Mouse (Mus musculus) midbrain, embryonic 12.5 days (tissue): ENCODE results near the gene Zswim3. TPM values are rescaled to one million over a fixed set of nuclear protein-coding genes. Genes with fewer than 3 reads are reported as not detected.

Experiments used
- ATAC-seq: fragments of 200-750 bp; cut with Nextera tagmentation; 2 replicates; pipeline ENCODE4 v1.8.0; 2017; ENCODE audit warnings: low read depth, moderate TSS enrichment, moderate library complexity; ENCODE audit not compliant: low FRiP score
- H3K27ac ChIP-seq: fragments of 300-500 bp; sonication (generic); replicated peaks from 2 replicates; pipeline ENCODE4 v1.5.1; 2016; ENCODE audit warnings: mild to moderate bottlenecking
- H3K27me3 ChIP-seq: fragments of 300-500 bp; sonication (generic); 2 replicates; pipeline ENCODE4 v1.6.1; 2016; ENCODE audit warnings: mild to moderate bottlenecking
- H3K36me3 ChIP-seq: fragments of 300-500 bp; sonication (generic); 2 replicates; pipeline ENCODE4 v1.6.1; 2016
- H3K4me1 ChIP-seq: fragments of 300-500 bp; sonication (generic); 2 replicates; pipeline ENCODE4 v1.6.1; 2016
- H3K4me2 ChIP-seq: fragments of 300-500 bp; sonication (generic); replicated peaks from 2 replicates; pipeline ENCODE4 v1.6.1; 2016; ENCODE audit warnings: mild to moderate bottlenecking, moderate library complexity
- H3K4me3 ChIP-seq: fragments of 300-500 bp; sonication (generic); 2 replicates; pipeline ENCODE4 v1.5.1; 2016; ENCODE audit warnings: mild to moderate bottlenecking
- H3K9ac ChIP-seq: fragments of 300-500 bp; sonication (generic); replicated peaks from 2 replicates; pipeline ENCODE4 v1.6.1; 2016; ENCODE audit warnings: mild to moderate bottlenecking, moderate library complexity
- H3K9me3 ChIP-seq: fragments of 300-500 bp; sonication (generic); 2 replicates; pipeline ENCODE4 v1.6.1; 2016; ENCODE audit warnings: mild to moderate bottlenecking
- WGBS: fragments of 180-500 bp; shearing (Covaris S2); methylation state at CpG from one replicate; pipeline ENCODE4 v1.1.7; 2016; 5-methylcytosine and 5-hydroxymethylcytosine counted together
- polyA plus RNA-seq: library from polyadenylated mRNA; unstranded; fragments of >200 nt; fragmentation: Nextera tagmentation; extraction: Ambion mirVana; gene quantifications from 2 replicates; pipeline ENCODE4 v1.2.1, GENCODE M21; 2016

The Zswim3 gene
- polyA plus RNA-seq, 1 experiment from 2014 or later = 12.1 TPM

DNA sequence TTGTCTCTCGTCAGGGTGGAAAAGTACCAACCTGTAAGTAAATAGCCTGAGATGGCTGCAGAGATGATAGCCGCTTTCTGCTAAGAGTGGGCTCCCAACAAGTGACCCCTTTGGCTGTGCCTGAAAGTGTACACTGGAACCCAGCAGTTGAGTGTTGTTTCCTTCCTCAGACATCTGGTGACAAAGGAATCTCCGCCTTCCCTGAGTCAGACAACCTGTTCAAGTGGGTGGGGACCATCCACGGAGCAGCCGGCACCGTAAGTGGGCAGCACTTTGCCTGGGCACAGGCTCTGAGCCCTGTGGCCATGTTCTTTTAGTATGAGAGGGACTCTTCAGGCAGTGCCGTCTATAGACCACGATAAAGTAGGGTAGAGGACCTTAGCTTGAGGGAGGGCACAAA is 33.8 kb upstream of the Zswim3 start:
- H3K4me2 ChIP-seq = peak overlapping the region; percentile 94
- WGBS = 85% methylated on average over 8 of the region's 8 CpGs
- no peak overlapping the region for H3K27ac ChIP-seq

DNA sequence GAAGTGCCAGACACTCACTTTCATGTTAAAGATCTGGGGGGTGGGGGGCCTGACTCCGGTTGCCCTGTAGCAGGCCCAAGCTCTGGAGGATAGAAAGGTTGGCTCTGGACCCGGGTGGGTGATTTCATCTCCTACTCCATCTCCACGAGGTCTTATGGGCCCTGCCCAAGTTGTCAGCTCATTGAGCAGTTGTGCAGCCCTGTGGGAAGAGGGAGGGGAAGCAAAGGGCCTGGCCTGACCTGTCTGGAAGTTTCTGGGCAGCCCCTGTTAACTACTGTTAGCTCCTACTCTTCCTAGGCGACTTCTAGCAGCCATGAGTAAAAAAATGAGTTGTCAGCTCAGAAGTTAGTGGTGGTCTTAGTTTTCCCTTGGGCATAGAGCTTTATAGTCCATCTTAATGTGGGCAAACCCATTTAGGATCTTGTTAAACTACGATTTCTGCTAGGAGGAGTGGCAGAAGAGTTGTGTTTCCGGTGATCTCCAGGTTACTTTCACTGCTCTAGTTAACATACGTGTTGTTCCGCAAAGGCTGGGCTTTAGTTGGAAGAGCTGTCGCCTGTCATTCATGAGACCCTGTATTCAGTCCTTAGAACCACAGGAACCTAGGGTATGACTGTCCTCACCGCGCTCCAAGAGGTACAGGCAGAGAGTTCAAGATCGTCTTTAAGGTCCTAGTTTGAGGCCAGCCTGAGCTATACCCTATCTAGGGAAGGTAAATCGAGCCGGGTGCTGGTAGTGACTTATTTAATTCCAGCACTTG is 31.5 kb upstream of the Zswim3 start:
- H3K4me1 ChIP-seq = peaks cover 25% of the 10 kb centered on the region
- H3K4me2 ChIP-seq = no peak overlapping the region
- H3K9me3 ChIP-seq = no peaks in the 10 kb centered on the region
- H3K27me3 ChIP-seq = 0 out of 2 replicates have a peak, but pooled peaks cover 4% of the 10 kb centered on the region
- no peak overlapping the region for H3K9ac ChIP-seq
- H3K27ac ChIP-seq = no peak overlapping the region; the same call in 1 of the 2 replicates
- no peak for ATAC-seq
- H3K4me3 ChIP-seq = 0 out of 2 replicates have a peak overlapping the region, but pooled peaks have one; percentile 4
- WGBS = 79% methylated on average over 14 of the region's 14 CpGs
- H3K36me3 ChIP-seq = peaks cover 16% of the 10 kb centered on the region

More for the DNA sequence above, 33.8 kb upstream of the Zswim3 start:
- Histone ChIP-seq H3K9ac (peak overlapping the region; percentile 76), H3K4me1 (peaks cover 25% of the 10 kb centered on the region), H3K27me3 (no peaks in the 10 kb centered on the region), H3K36me3 (peaks cover 38% of the 10 kb centered on the region), H3K4me3 (peak overlapping the region; percentile 94), H3K9me3 (no peaks in the 10 kb centered on the region)
- ATAC-seq = no peak

DNA sequence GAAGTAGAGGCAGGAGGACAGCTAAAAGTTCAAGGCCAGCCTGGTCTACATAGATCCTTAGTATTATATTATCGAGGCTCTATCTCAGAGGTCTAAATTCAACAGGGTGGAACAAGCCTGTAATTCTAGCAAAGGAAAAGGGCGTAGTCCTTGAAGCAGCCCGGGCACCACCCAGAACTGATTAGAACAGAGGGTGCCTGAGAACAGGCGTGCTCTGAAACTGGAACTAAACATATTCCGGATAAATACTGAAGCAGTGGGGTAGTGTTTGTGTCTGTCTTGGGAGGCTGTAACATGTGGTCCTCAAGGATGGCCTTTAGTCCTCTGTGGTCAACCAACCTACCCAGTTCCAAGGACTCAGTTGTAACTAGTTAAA is 30.9 kb upstream of the Zswim3 start:
- Histone ChIP-seq H3K27ac (no peak overlapping the region), H3K36me3 (peaks cover 16% of the 10 kb centered on the region), H3K4me1 (peaks cover 25% of the 10 kb centered on the region), H3K9ac (no peak overlapping the region), H3K9me3 (no peaks in the 10 kb centered on the region), H3K4me3 (no peak overlapping the region), H3K4me2 (no peak overlapping the region), H3K27me3 (0 out of 2 replicates have a peak, but pooled peaks cover 4% of the 10 kb centered on the region)
- no peak for ATAC-seq
- 87% methylated on average over 5 of the region's 5 CpGs for WGBS

DNA sequence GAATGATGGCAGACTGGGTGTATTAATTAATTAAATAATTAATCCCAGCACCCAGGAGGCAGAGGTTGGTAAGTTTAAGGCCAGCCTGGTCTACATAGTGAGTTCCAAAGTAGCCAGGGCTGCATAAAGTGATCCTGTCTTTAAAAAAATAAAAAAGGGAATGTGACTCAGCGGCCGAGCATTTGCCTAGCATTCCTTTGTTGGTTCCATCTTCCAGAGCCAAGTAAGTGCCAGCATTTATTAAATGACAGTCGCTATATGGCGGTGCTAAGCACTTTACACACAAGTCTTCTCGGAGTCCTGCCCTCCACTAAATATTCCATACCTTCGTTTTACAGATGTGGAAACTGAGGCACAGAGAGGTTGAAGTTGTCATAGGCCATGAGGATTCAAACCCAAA is 28.8 kb upstream of the Zswim3 start:
- H3K27me3 ChIP-seq = 0 out of 2 replicates have a peak, but pooled peaks cover 4% of the 10 kb centered on the region
- 91% methylated on average over 6 of the region's 6 CpGs for WGBS
- H3K4me3 ChIP-seq = no peak overlapping the region
- peaks cover 16% of the 10 kb centered on the region for H3K36me3 ChIP-seq
- H3K4me1 ChIP-seq = peaks cover 13% of the 10 kb centered on the region
- no peaks in the 10 kb centered on the region for H3K9me3 ChIP-seq
- ATAC-seq = no peak
- no peak overlapping the region for H3K9ac ChIP-seq
- no peak overlapping the region for H3K4me2 ChIP-seq
- H3K27ac ChIP-seq = no peak overlapping the region

DNA sequence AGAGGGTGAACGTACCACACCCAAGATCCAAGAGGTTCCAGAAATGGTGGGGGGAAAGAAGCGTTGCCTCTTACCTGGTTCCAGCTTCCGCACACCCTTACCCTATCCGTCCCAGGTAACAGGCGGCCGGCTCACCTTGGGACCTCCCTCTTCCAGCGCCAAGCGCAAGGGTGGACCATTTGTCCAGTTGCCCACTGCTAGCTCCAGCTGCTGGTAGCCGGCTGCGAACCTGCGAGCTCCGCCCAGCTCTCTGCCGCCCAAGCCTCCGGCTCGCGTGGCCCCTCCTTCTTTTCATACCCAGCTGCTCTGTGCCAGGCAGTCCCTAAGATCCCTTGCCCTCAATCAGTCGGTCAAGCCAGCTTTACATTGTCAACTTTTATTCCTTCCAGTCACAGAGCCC is 28.1 kb upstream of the Zswim3 start:
- Histone ChIP-seq H3K4me3 (no peak overlapping the region), H3K36me3 (peaks cover 11% of the 10 kb centered on the region), H3K9ac (no peak overlapping the region), H3K27me3 (0 out of 2 replicates have a peak, but pooled peaks cover 4% of the 10 kb centered on the region), H3K4me1 (peaks cover 6% of the 10 kb centered on the region), H3K4me2 (no peak overlapping the region), H3K9me3 (no peaks in the 10 kb centered on the region), H3K27ac (no peak overlapping the region)
- WGBS = 70% methylated on average over 17 of the region's 17 CpGs
- no peak for ATAC-seq

DNA sequence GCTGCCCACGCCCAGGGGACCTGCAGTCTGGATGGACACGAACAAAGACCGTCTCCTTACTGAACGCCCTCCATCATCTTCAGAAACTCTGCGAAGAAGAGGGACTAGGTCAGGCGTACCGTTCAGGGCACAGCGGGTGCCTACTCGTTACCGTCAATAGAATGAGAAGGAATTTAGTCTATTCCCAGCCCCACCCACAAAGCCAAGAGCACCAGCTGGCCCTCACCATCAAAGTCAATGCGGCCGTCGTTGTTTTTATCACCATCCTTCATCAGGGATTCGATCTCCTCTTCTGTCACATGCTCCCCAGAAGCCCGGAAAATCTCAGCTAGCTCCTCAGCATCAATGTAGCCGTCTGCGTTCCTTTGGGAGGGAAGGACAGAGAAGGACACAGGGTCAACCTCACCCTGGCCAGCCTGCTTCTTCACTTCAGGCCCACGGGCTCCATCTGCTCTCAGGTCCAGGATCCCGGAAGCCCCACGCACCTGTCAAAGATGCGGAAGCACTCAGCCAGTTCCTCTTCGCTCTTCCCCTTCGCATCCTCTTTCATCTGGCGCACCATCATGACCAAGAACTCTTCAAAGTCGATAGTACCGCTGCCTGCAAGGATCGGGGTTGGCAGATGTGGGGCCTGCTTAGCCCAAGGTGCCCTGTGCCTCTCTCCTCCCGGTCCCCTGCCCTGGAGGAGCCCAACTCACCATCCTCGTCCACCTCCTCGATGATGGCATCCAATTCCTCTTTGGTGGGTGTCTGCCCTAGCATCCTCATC is 27.5 kb upstream of the Zswim3 start:
- Histone ChIP-seq H3K4me2 (no peak overlapping the region), H3K4me3 (no peak overlapping the region), H3K36me3 (peaks cover 5% of the 10 kb centered on the region), H3K27me3 (0 out of 2 replicates have a peak, but pooled peaks cover 4% of the 10 kb centered on the region), H3K9me3 (no peaks in the 10 kb centered on the region), H3K27ac (no peak overlapping the region), H3K4me1 (no peaks in the 10 kb centered on the region; the same call in 1 of the 2 replicates), H3K9ac (no peak overlapping the region)
- WGBS = 85% methylated on average over 30 of the region's 30 CpGs
- no peak for ATAC-seq

DNA sequence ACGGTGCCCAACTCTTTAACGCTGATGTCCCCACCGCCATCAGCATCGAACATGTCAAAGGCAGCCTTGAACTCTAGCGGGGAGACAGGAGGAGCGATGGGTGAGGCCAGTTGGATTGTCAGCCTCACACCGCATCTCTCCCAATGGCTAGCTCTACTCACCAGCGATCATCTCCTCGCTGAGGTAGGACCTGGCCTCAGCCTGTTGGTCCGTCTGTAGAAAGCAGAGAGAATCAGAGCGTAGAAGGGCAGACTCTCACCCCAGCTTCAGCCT is 26.9 kb upstream of the Zswim3 start:
- peaks cover under 1% of the 10 kb centered on the region; the same call in 1 of the 2 replicates for H3K36me3 ChIP-seq
- H3K27me3 ChIP-seq = 0 out of 2 replicates have a peak, but pooled peaks cover 4% of the 10 kb centered on the region
- H3K27ac ChIP-seq = no peak overlapping the region
- no peak overlapping the region for H3K4me2 ChIP-seq
- 91% methylated on average over 11 of the region's 11 CpGs for WGBS
- no peak for ATAC-seq
- no peak overlapping the region for H3K4me3 ChIP-seq
- no peaks in the 10 kb centered on the region for H3K9me3 ChIP-seq
- no peak overlapping the region for H3K9ac ChIP-seq
- no peaks in the 10 kb centered on the region for H3K4me1 ChIP-seq

DNA sequence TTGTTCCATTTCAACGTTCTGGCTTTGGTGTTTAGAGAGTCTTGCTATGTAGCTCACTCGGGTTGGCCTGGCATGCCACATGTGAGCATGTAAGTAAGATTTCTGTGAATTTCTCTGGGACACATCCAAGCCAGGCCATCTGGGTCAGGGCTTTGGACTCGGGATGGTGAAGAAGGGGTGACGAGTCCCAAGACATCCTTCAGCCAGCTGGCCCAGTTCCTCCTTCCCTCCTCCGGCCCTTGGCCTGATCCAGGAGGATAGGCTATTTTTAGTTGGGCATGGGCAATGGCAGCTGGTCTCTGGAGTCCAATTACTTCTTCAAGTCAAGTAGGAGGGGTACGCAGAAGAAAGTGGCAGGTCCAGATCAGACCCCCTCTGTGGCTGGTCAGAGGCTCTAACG is 26.1 kb upstream of the Zswim3 start:
- no peaks in the 10 kb centered on the region for H3K36me3 ChIP-seq
- WGBS = 84% methylated on average over 7 of the region's 7 CpGs
- no peak overlapping the region for H3K27ac ChIP-seq
- H3K27me3 ChIP-seq = 0 out of 2 replicates have a peak, but pooled peaks cover 4% of the 10 kb centered on the region
- no peak for ATAC-seq
- H3K4me2 ChIP-seq = no peak overlapping the region
- no peaks in the 10 kb centered on the region for H3K4me1 ChIP-seq
- no peak overlapping the region for H3K4me3 ChIP-seq
- H3K9me3 ChIP-seq = no peaks in the 10 kb centered on the region
- no peak overlapping the region for H3K9ac ChIP-seq

DNA sequence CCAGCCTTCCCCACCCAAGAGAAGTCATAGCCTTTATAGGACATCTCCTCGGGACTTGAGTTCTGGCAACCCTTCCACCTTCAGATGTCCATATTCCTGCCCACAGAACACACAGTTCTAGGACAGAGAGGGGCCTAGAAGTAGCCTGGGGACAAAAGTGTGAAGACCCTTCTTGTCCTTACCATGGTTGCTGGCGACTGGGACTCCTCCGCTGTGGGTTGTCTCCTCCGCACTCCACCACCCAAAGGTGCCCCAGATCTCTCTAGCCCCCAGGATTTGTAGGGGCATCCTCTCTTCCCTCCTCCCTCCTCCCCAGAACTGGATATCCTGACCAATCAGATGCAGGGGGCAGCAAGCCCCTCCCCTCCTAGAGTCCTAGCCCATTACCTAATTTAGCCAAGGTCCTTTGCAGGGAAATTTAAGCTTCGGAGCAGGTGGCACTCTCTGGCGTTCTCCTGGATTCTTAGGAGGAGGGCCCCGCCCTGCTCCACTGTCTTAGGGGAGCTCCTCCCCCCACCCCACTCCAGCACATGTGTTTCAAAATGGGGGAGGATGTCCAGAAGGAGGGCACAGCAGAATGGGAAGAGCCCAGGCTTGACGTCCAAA is 25.3 kb upstream of the Zswim3 start, which contains the start of gene Tnnc2:
Gene Tnnc2 (minus strand): TSS at position 487 of the 606 bp plus-strand sequence.
- no peak within 1 kb of the TSS for H3K4me2 ChIP-seq
- H3K36me3 ChIP-seq = no peaks in the 10 kb centered on the region
- 0 out of 2 replicates have a peak, but pooled peaks cover 4% of the 10 kb centered on the region for H3K27me3 ChIP-seq
- no peak within 1 kb of the TSS for H3K9ac ChIP-seq
- ATAC-seq = no peak
- H3K27ac ChIP-seq = no peak within 1 kb of the TSS
- no peaks in the 10 kb centered on the region for H3K9me3 ChIP-seq
- H3K4me3 ChIP-seq = no peak within 1 kb of the TSS
- no peaks in the 10 kb centered on the region for H3K4me1 ChIP-seq
- WGBS = 76% methylated on average over 8 of the region's 8 CpGs

DNA sequence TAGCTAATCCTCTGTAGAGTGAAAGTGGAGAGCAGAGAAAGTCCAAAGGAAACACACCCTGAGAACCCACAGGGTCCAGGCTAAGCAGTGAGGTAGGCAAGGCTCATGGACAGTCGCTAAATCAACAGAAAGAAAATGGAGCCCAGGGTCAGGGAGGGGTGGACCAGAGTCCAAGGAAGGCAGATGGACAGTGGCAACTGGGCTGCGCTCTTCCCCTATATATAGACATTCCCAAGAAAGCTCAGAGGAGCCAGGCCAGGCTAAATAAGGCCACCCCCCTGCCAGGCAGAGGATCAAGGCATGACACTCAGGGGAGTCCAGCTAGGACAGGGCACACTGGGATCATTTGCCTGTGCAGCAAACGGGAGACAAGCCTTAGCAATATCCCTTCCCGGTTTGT is 23.0 kb upstream of the Zswim3 start:
- 67% methylated on average over 4 of the region's 4 CpGs for WGBS
- ATAC-seq = no peak
- no peak overlapping the region for H3K4me3 ChIP-seq
- H3K9ac ChIP-seq = no peak overlapping the region
- no peaks in the 10 kb centered on the region for H3K36me3 ChIP-seq
- H3K4me2 ChIP-seq = no peak overlapping the region
- H3K27me3 ChIP-seq = 0 out of 2 replicates have a peak, but pooled peaks cover 2% of the 10 kb centered on the region
- no peaks in the 10 kb centered on the region for H3K9me3 ChIP-seq
- H3K4me1 ChIP-seq = peaks cover 11% of the 10 kb centered on the region
- H3K27ac ChIP-seq = no peak overlapping the region

DNA sequence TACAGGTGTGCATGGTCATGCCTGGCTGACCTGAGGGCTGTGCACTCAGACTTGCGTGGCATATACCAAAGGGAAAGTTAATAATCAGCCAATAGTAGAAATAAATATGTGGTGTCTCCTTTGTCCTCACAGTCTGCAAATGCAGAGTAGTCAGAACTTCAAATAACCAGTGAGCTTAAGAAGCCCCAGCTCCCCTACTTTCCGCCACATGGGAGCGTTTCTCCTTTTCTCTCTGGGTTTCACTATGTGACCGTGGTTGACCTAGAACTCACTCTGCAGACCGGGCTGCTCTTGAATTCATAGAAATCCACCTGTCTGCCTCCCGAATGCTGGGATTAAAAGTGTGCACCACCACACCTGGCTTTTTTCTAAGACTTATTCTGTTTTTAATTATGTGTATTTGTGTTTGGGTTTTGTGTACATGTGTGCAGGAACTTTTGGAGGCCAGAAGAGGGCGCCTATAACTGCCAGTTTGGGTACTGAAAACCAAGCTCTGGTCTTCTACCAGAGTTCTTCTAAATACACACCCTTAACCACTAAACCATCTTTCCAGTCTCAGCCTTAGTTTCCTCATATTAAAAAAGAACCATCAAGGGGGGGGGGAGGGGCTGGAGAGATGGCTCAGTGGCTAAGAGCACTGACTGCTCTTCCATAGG is 20.8 kb upstream of the Zswim3 start:
- 80% methylated on average over 7 of the region's 7 CpGs for WGBS
- Histone ChIP-seq H3K27me3 (0 out of 2 replicates have a peak, but pooled peaks cover 4% of the 10 kb centered on the region), H3K9ac (no peak overlapping the region)

More for the DNA sequence above, 20.8 kb upstream of the Zswim3 start:
- H3K36me3 ChIP-seq = 0 out of 2 replicates have a peak, but pooled peaks cover 2% of the 10 kb centered on the region
- no peak for ATAC-seq
- H3K27ac ChIP-seq = no peak overlapping the region
- H3K4me3 ChIP-seq = no peak overlapping the region
- H3K4me2 ChIP-seq = no peak overlapping the region
- H3K9me3 ChIP-seq = no peaks in the 10 kb centered on the region
- H3K4me1 ChIP-seq = peaks cover 11% of the 10 kb centered on the region
